Mouse (Mus musculus): ENCODE results near the gene Polrmt.
A peak's percentile ranks its signal among the peaks of the same experiment; 100 is the strongest.
"Not testable (repeated sequence)": the region's sequence is repeated elsewhere in the genome, so short reads cannot be mapped to it uniquely, and the experiment has no call there.

The Polrmt gene

GRCm38 (mm10) chr10:79709307-79709706 is 37.1 kb downstream of the Polrmt start:
- DNase-seq (ENCODE audit: low read depth), result no peak

- DNase-seq (ENCODE audit: low read depth), result no peak
Measured at GRCm38 (mm10) chr10:79708668-79709067, 37.7 kb downstream of the Polrmt start.

GRCm38 (mm10) chr10:79707759-79708158 is 38.6 kb downstream of the Polrmt start:
- DNase-seq (ENCODE audit: low read depth), result no peak

GRCm38 (mm10) chr10:79707162-79707561 is 39.2 kb downstream of the Polrmt start:
- DNase-seq (ENCODE audit: low read depth), result no peak

GRCm38 (mm10) chr10:79706406-79707094 is 39.8 kb downstream of the Polrmt start:
- no peak for DNase-seq (ENCODE audit: low read depth)

GRCm38 (mm10) chr10:79705951-79706350 is 40.4 kb downstream of the Polrmt start:
- peak; percentile 84 for DNase-seq (ENCODE audit: low read depth)

GRCm38 (mm10) chr10:79704970-79705360 is 41.4 kb downstream of the Polrmt start:
- no peak for DNase-seq (ENCODE audit: low read depth)

GRCm38 (mm10) chr10:79704065-79704969 is 42.1 kb downstream of the Polrmt start, which contains the start of gene Bsg:
Bsg (plus strand) TSS chr10:79704491.
- DNase-seq (ENCODE audit: low read depth), result peak; percentile 99

GRCm38 (mm10) chr10:79703541-79703940 is 42.8 kb downstream of the Polrmt start:
- no peak for DNase-seq (ENCODE audit: low read depth)

- not testable (repeated sequence) for DNase-seq (ENCODE audit: low read depth)
Measured at GRCm38 (mm10) chr10:79702970-79703369, 43.4 kb downstream of the Polrmt start.

GRCm38 (mm10) chr10:79701443-79702129 is 44.8 kb downstream of the Polrmt start:
- no peak for DNase-seq (ENCODE audit: low read depth)

GRCm38 (mm10) chr10:79700676-79701075 is 45.7 kb downstream of the Polrmt start:
- no peak for DNase-seq (ENCODE audit: low read depth)

- DNase-seq (ENCODE audit: low read depth), result no peak
Measured at GRCm38 (mm10) chr10:79698459-79698858, 47.9 kb downstream of the Polrmt start.

- DNase-seq (ENCODE audit: low read depth), result no peak
Measured at GRCm38 (mm10) chr10:79697916-79698315, 48.5 kb downstream of the Polrmt start.

GRCm38 (mm10) chr10:79696129-79696651 is 50.2 kb downstream of the Polrmt start:
- DNase-seq (ENCODE audit: low read depth), result no peak

GRCm38 (mm10) chr10:79695231-79696128 is 50.9 kb downstream of the Polrmt start:
- no peak for DNase-seq (ENCODE audit: low read depth)

- DNase-seq (ENCODE audit: low read depth), result no peak
Measured at GRCm38 (mm10) chr10:79694379-79694655, 52.1 kb downstream of the Polrmt start.

GRCm38 (mm10) chr10:79693580-79694378 is 52.6 kb downstream of the Polrmt start:
- DNase-seq (ENCODE audit: low read depth), result no peak

- DNase-seq (ENCODE audit: low read depth), result no peak
Measured at GRCm38 (mm10) chr10:79691986-79692548, 54.3 kb downstream of the Polrmt start.

GRCm38 (mm10) chr10:79689178-79689577 is 57.2 kb downstream of the Polrmt start:
- no peak for DNase-seq (ENCODE audit: low read depth)

Measured in c-Kit-positive CD71-positive TER-119-negative erythroid progenitor cells, embryonic 14.5 days (primary cell).